Mouse (Mus musculus) stomach, embryonic 15.5 days (tissue): ENCODE measurements around the gene Tmem54. TPM values are rescaled to one million over a fixed set of nuclear protein-coding genes. Genes with fewer than 3 reads are reported as not detected.

Source experiments
- ATAC-seq: fragments of 200-750 bp; cut with Nextera tagmentation; 2 replicates; pipeline ENCODE4 v1.8.0; 2017; ENCODE audit warnings: low read depth, moderate number of reproducible peaks, moderate TSS enrichment; ENCODE audit not compliant: insufficient read depth, low FRiP score
- H3K27ac ChIP-seq: fragments of 300-500 bp; sonication (generic); 2 replicates; pipeline ENCODE4 v1.5.1; 2015; ENCODE audit warnings: mild to moderate bottlenecking, inconsistent platforms
- H3K27me3 ChIP-seq: fragments of 300-500 bp; sonication (generic); replicated peaks from 2 replicates; pipeline ENCODE4 v1.6.1; 2015; ENCODE audit warnings: inconsistent platforms
- H3K36me3 ChIP-seq: fragments of 300-500 bp; sonication (generic); 2 replicates; pipeline ENCODE4 v1.6.1; 2015; ENCODE audit warnings: inconsistent platforms
- H3K4me1 ChIP-seq: fragments of 300-500 bp; sonication (generic); 2 replicates; pipeline ENCODE4 v1.6.1; 2015; ENCODE audit warnings: inconsistent platforms
- H3K4me2 ChIP-seq: fragments of 300-500 bp; sonication (generic); 2 replicates; pipeline ENCODE4 v1.6.1; 2015; ENCODE audit warnings: mild to moderate bottlenecking, inconsistent platforms
- H3K4me3 ChIP-seq: fragments of 300-500 bp; sonication (generic); replicated peaks from 2 replicates; pipeline ENCODE4 v1.5.1; 2015; ENCODE audit warnings: inconsistent platforms
- H3K9ac ChIP-seq: fragments of 300-500 bp; sonication (generic); 2 replicates; pipeline ENCODE4 v1.6.1; 2015; ENCODE audit warnings: inconsistent platforms
- H3K9me3 ChIP-seq: fragments of 300-500 bp; sonication (generic); 2 replicates; pipeline ENCODE4 v1.6.1; 2016; ENCODE audit warnings: inconsistent platforms
- WGBS: fragments of 180-500 bp; shearing (Covaris S2); methylation state at CpG from one replicate; pipeline ENCODE4 v1.1.7; 2015; 5-methylcytosine and 5-hydroxymethylcytosine counted together
- polyA plus RNA-seq: library from polyadenylated mRNA; unstranded; fragments of >200 nt; fragmentation: Nextera tagmentation; extraction: Ambion mirVana; gene quantifications from 2 replicates; pipeline ENCODE4 v1.2.1, GENCODE M21; 2015

Gene Tmem54
- polyA plus RNA-seq, 1 experiment from 2014 or later, result 47.7 TPM

DNA sequence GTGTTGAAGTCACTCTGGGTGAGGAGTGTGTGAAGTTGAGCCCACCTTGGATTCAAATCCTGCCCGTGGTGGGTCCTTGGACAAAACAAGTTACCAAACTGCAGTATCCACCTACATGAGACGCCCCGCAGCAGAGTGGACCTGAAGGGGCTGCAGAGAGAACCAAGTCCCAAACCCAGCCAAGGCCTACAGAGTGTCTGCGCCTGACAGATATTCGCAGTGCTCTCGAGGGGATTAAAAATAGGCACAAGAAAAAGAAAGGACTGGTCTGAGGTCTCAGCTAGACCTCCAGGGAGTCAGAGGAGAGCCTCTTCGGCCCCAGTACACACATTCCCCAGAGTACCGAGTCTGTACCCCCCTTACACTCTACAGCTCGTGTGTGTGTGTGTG lies 30.8 kb downstream of the Tmem54 start:
- WGBS, result 40% methylated on average over 9 of the region's 9 CpGs
- H3K4me1 ChIP-seq, result peaks cover 14% of the 10 kb centered on the region
- H3K27ac ChIP-seq, result no peak overlapping the region
- no peak for ATAC-seq
- H3K9ac ChIP-seq, result no peak overlapping the region
- H3K27me3 ChIP-seq, result peaks cover 31% of the 10 kb centered on the region
- no peaks in the 10 kb centered on the region for H3K9me3 ChIP-seq
- no peaks in the 10 kb centered on the region for H3K36me3 ChIP-seq
- H3K4me2 ChIP-seq, result peak overlapping the region; percentile 94
- H3K4me3 ChIP-seq, result peak overlapping the region; percentile 53

GRCm38 (mm10) chr4:129136579-129137391 lies 31.4 kb downstream of the Tmem54 start, which contains the start of gene Fndc5:
TSS of gene Fndc5 (plus strand) at chr4:129136999.
- H3K36me3 ChIP-seq, result no peaks in the 10 kb centered on the region
- peaks cover 16% of the 10 kb centered on the region for H3K4me1 ChIP-seq
- H3K9me3 ChIP-seq, result no peaks in the 10 kb centered on the region
- H3K4me3 ChIP-seq, result peak within 1 kb of the TSS; percentile 53
- H3K27me3 ChIP-seq, result peaks cover 31% of the 10 kb centered on the region
- peak within 1 kb of the TSS; percentile 94 for H3K4me2 ChIP-seq
- H3K9ac ChIP-seq, result peak within 1 kb of the TSS; percentile 56
- ATAC-seq, result no peak
- H3K27ac ChIP-seq, result no peak within 1 kb of the TSS
- 2% methylated on average over 51 of the region's 80 CpGs for WGBS

DNA sequence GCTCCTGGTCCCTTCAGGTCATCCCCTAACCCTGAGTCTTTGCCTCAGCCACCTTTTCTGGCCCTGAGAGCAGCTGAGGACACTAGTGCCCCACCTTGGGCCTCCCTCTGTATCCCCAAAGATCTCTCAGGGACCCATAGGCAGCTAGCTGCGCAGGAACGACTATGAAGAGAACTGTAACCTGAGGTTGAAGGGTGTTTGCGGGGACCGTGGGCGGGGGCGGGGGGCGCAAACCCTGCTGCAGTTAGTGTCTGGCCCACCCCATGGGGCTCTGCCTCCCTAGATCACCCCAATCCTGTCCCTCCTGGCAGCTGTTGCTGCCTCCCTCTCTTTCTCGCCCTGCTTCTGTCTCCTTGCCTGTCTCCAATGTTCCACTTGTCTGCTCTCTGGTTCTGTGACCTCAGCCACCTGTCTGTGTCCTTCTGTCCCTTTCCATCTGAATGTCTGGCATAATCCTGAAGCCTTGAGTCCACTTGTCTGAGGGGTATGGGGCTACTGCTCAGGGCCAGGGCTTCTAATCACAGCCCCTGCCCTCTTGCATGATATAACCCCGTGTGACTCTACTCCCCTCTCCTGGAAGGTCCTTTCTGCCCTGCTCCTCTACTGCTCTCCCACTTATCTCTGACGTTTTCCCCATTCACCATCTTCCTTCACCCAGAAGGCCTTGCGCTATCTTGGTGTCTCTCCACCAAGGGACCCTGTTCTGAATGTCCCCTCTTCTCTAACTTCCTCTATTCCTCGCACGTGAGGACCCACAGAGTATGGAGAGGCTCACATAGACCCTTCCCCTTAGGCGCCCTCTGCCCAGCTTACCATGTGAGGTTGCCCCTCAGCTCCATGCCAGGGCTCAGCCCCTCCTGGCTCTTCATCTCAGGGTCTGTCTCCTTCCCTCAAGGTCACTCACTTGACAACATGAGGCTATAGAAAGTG lies 32.3 kb downstream of the Tmem54 start:
- Histone ChIP-seq H3K9ac (0 out of 2 replicates have a peak overlapping the region, but pooled peaks have one; percentile 56), H3K27me3 (peaks cover 31% of the 10 kb centered on the region), H3K36me3 (no peaks in the 10 kb centered on the region), H3K4me1 (peaks cover 20% of the 10 kb centered on the region), H3K9me3 (no peaks in the 10 kb centered on the region), H3K4me2 (peak overlapping the region; percentile 94), H3K27ac (no peak overlapping the region), H3K4me3 (peak overlapping the region; percentile 53)
- no peak for ATAC-seq
- WGBS, result 56% methylated on average over 14 of the region's 14 CpGs

DNA sequence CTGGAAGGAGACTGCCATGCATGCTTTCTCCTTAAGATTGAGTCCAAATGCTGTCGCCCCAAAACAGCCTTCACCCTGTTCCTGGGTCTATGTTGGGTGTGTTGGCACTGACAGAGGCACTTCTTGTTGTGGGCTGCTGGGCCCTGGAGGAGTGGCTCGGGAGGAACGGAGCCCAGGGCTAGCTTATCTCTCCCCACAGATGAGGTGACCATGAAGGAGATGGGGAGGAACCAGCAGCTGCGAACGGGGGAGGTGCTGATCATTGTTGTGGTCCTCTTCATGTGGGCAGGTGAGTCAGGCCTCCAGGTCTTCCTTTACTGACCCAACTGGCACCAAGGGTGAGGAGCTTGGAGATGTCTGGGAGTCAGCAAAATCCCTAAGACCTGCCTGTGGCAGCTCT lies 34.3 kb downstream of the Tmem54 start:
- Histone ChIP-seq H3K4me2 (no peak overlapping the region), H3K9ac (no peak overlapping the region), H3K4me3 (no peak overlapping the region), H3K36me3 (no peaks in the 10 kb centered on the region), H3K9me3 (no peaks in the 10 kb centered on the region), H3K27ac (no peak overlapping the region), H3K4me1 (peaks cover 19% of the 10 kb centered on the region), H3K27me3 (peaks cover 31% of the 10 kb centered on the region)
- ATAC-seq, result peak; percentile 57; the same call in 1 of the 2 replicates
- WGBS, result 78% methylated on average over 5 of the region's 5 CpGs

DNA sequence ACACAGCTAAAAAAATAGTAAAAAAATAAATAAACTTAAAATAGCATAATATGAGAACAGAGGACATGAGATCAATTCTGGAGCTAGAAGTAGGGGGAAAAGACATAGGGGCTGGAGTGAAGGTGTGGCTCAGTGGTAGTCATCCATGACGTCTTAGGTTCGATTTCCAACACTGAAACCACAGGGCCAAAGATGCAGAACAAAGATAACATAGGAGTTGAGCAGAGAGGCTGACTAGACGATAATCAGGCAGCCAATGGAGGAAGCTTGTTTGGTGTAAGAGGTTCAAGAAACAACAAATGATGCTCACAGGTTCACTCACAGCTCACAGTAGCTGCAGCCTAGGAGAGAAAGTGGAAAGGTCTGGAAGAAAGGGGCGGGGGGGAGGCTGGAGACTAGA lies 35.5 kb downstream of the Tmem54 start:
- Histone ChIP-seq H3K4me2 (no peak overlapping the region), H3K27me3 (peaks cover 24% of the 10 kb centered on the region), H3K27ac (no peak overlapping the region), H3K9me3 (no peaks in the 10 kb centered on the region), H3K9ac (no peak overlapping the region), H3K36me3 (no peaks in the 10 kb centered on the region), H3K4me1 (peaks cover 21% of the 10 kb centered on the region; the same call in 1 of the 2 replicates), H3K4me3 (no peak overlapping the region)
- 81% methylated on average over 4 of the region's 4 CpGs for WGBS
- ATAC-seq, result no peak

GRCm38 (mm10) chr4:129141560-129142438 lies 36.5 kb downstream of the Tmem54 start:
- no peak for ATAC-seq
- Histone ChIP-seq H3K27ac (no peak overlapping the region), H3K9me3 (no peaks in the 10 kb centered on the region), H3K4me2 (no peak overlapping the region), H3K9ac (no peak overlapping the region), H3K36me3 (no peaks in the 10 kb centered on the region), H3K27me3 (peaks cover 20% of the 10 kb centered on the region), H3K4me1 (peaks cover 16% of the 10 kb centered on the region; the same call in 1 of the 2 replicates), H3K4me3 (no peak overlapping the region)
- WGBS, result 72% methylated on average over 17 of the region's 17 CpGs

DNA sequence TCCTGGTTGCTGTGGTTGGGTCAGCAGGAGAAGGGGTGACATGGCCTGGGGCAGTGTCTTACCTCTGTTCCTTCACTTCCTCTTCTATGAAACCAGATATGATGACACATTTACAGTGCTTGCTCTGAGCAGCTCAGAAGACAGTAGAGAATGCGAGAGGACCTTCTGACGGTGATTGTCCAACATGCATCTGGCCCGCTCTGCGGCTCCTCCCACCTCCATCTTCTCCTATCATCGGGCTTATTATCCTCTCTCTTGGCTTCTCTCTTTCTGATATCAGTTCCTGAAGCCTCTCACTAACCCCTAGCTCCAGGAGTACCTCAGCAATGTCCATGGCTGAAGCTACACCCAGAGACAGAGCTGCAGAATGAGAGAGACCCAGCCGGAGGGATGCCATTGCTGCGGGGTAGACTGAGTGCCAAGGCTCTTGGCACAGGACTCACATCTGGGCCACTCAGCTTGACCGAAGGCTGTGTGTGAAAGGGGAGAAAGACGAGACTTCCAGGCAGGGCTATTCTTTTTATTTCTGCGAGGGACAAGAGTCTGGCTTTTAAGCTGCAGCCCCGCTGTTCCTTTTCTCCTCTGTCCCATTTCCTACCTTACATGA lies 37.2 kb downstream of the Tmem54 start:
- WGBS, result 82% methylated on average over 11 of the region's 11 CpGs
- Histone ChIP-seq H3K9ac (no peak overlapping the region), H3K4me3 (no peak overlapping the region), H3K27ac (no peak overlapping the region), H3K27me3 (peaks cover 13% of the 10 kb centered on the region), H3K36me3 (no peaks in the 10 kb centered on the region), H3K4me2 (no peak overlapping the region), H3K9me3 (no peaks in the 10 kb centered on the region), H3K4me1 (peaks cover 16% of the 10 kb centered on the region; the same call in 1 of the 2 replicates)
- no peak for ATAC-seq

- Histone ChIP-seq H3K27me3 (0 out of 2 replicates have a peak, but pooled peaks cover 3% of the 10 kb centered on the region), H3K36me3 (no peaks in the 10 kb centered on the region; the same call in 1 of the 2 replicates), H3K27ac (no peak overlapping the region), H3K4me1 (peaks cover 19% of the 10 kb centered on the region; the same call in 1 of the 2 replicates), H3K4me2 (no peak overlapping the region), H3K9me3 (no peaks in the 10 kb centered on the region), H3K9ac (no peak overlapping the region), H3K4me3 (no peak overlapping the region)
- WGBS, result 83% methylated on average over 5 of the region's 5 CpGs
- no peak for ATAC-seq
Observed at GRCm38 (mm10) chr4:129143509-129143908, 38.2 kb downstream of the Tmem54 start.

DNA sequence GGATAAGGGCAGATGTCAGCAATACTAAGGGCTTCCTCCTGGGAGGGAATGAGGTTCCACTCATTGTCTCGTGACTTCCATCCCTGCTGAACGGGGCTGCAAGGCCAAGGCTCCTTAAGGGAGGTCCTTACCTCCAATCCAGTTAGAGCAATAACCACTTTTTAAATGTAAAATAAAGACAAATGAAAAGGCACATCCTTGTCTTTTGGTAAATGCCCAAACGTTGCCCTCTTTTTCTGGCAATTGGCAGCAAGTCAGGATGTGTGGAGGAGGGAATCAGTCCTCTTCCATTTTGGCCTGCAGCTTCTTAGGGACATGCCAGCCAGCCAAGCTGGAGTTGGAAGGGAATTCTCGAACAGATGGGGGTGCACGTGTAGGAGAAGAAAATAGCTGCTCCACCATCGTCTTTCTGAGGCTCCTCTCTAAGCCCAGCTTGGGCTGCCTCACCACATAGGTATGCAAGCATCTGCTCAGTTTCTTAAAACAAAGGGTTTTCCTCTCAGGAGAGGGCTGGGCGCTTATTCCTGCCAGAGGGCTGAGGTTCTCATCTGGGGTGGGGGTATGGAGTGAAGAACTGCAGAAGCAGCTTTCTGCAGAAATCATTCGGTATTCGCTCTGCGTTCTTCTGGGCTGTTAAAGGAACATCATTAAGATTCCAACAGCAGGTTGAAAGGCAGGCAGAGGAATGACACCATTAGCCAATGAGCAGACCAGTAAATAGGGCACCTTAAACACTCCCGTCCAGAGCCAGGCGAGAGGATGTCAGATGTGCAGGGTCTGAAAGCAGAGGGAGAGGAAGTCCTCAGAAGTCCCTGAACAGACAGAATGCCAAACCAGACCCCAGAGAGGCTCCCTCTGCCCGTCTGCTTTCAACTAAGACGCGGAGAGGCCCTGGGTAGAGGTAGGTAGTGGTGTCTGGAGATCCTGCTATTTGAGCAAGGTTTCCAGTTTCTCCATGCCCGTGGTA lies 39.3 kb downstream of the Tmem54 start:
- ATAC-seq, result peak; percentile 52; the same call in 1 of the 2 replicates
- H3K4me3 ChIP-seq, result no peak overlapping the region
- H3K9ac ChIP-seq, result no peak overlapping the region
- 43% methylated on average over 16 of the region's 16 CpGs for WGBS
- no peaks in the 10 kb centered on the region for H3K27me3 ChIP-seq
- H3K36me3 ChIP-seq, result peaks cover 5% of the 10 kb centered on the region; the same call in 1 of the 2 replicates
- peaks cover 19% of the 10 kb centered on the region; the same call in 1 of the 2 replicates for H3K4me1 ChIP-seq
- peak overlapping the region; percentile 55 for H3K27ac ChIP-seq
- H3K9me3 ChIP-seq, result no peaks in the 10 kb centered on the region
- no peak overlapping the region for H3K4me2 ChIP-seq

DNA sequence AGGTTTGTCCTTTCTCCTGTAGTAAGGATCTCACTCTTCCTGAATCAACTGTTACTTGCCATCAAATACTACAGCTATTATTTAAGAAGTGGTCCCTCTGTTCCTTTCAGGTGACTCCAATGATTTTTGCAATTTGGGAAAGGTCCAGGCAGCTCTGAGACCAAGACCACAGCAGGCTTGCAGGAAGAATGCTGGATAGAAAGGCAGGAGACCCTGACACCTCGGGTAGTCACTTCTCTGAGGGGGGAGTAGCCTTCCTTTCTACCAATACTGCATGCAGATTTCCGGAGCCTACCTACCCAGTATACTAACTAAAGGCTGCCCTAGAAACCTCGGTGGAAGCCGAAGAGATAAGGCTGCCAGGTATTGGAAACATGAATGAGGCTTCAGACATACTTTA lies 40.1 kb downstream of the Tmem54 start:
- Histone ChIP-seq H3K27me3 (no peaks in the 10 kb centered on the region), H3K9me3 (no peaks in the 10 kb centered on the region), H3K27ac (peak overlapping the region; percentile 55; the same call in 1 of the 2 replicates), H3K4me2 (no peak overlapping the region), H3K9ac (no peak overlapping the region), H3K4me3 (no peak overlapping the region), H3K4me1 (peaks cover 19% of the 10 kb centered on the region; the same call in 1 of the 2 replicates), H3K36me3 (peaks cover 5% of the 10 kb centered on the region; the same call in 1 of the 2 replicates)
- WGBS, result 54% methylated on average over 4 of the region's 4 CpGs
- ATAC-seq, result no peak
